ENCODE assay signal across 10 mouse cellular contexts in the genomic region with DNA sequence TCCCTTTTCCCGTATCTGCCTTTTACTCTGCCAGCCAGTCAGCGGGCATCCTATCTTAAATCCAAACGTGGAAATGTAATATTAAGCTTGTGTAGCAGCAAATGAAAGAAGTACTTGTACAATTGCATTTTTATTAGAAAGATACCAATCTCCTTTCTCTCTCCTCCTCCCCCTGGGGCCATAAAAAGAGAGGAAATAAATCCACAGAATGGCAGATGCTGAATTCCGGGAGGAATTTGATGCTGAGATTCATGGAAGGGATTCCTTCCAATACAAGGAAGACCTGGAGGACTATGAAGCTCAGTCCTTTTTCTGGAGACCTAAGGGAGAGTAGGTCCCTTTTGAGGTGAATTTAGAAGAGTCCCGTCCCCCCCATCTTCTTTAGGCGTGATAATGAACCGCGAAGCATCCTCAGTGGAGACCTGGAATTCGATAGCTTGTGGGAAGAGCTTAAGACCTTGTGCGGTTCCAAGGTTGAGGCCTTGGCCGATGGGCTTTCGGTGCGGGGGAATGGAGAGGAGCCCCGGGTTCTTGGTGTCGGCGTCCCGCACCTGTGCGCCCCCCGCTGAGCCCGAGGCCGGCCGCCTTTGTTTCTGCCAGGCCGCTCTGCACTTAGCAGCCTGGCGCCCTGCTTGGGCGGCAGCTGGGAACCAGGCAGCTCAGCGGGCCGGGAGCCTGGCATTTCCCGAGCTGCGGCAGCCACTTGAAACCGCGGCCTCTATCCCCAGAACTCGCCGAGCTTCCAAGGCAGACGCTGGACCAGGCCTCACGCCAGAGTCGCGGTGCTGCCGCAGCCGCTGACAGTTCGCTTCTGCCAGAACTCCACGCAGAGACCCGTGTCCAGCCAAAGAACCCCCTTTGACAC. TPM values are rescaled to one million over a fixed set of nuclear protein-coding genes. Genes with fewer than 3 reads are reported as not detected.
A peak's percentile ranks its signal among the peaks of the same experiment; 100 is the strongest.
DNase-seq lines count a peak whose midpoint lies in the region; ATAC-seq and TF ChIP-seq lines count a peak whose summit lies in the region.
"Had no signal": no experiment of that assay in that cellular context is flagged by ENCODE, and none has a peak within 500 bp of the region (broad histone marks: within the 10 kb centered on the region; RNA-seq: fewer than 3 reads in every experiment).

No protein-coding gene starts in this region.

- H3K4me3 ChIP-seq in hindbrain, postnatal 0 days (ENCODE audit: low read length), result peak overlapping the region; percentile 37
- H3K4me3 ChIP-seq in neural tube, embryonic 12.5 days, result peak overlapping the region; percentile 45
- H3K4me3 ChIP-seq: myocyte had no signal

- H3K9me3 ChIP-seq in hindbrain, postnatal 0 days (ENCODE audit: low read length), result no peaks in the 10 kb centered on the region
- H3K9me3 ChIP-seq in neural tube, embryonic 12.5 days, result no peaks in the 10 kb centered on the region

- TF ChIP-seq CTCF in hindbrain, postnatal 0 days (IDR thresholded peaks at IDR 0.05; ENCODE audit: low read depth), result no peak

- H3K36me3 ChIP-seq in hindbrain, postnatal 0 days (ENCODE audit: insufficient read depth, low read length), result no peaks in the 10 kb centered on the region
- H3K36me3 ChIP-seq in neural tube, embryonic 12.5 days, result peaks cover 21% of the 10 kb centered on the region

- H3K4me1 ChIP-seq in hindbrain, postnatal 0 days (ENCODE audit: insufficient read depth, low read length), result peaks cover 10% of the 10 kb centered on the region; the same call in 1 of the 2 replicates
- H3K4me1 ChIP-seq in neural tube, embryonic 12.5 days, result peaks cover 85% of the 10 kb centered on the region

- ATAC-seq in hindbrain, postnatal 0 days, result no peak
- ATAC-seq in neural tube, embryonic 12.5 days (ENCODE audit: low FRiP score, low read depth), result no peak
- ATAC-seq in inflammation-experienced regulatory T-cells, adult 6 months, result no peak

- 2% methylated on average over 41 of the region's 42 CpGs for WGBS in hindbrain, postnatal 0 days
- under 1% methylated on average over 42 of the region's 42 CpGs for WGBS in neural tube, embryonic 12.5 days

- H3K27ac ChIP-seq in hindbrain, postnatal 0 days, result peak overlapping the region; percentile 89
- H3K27ac ChIP-seq in neural tube, embryonic 12.5 days, result peak overlapping the region; percentile 100

- peak overlapping the region; percentile 93 for H3K4me2 ChIP-seq in hindbrain, postnatal 0 days (ENCODE audit: low read depth, low read length)
- H3K4me2 ChIP-seq in neural tube, embryonic 12.5 days (replicated peaks), result peak overlapping the region; percentile 99

- H3K27me3 ChIP-seq in hindbrain, postnatal 0 days (ENCODE audit: insufficient read depth, low read length), result peaks cover 43% of the 10 kb centered on the region
- H3K27me3 ChIP-seq in neural tube, embryonic 12.5 days (replicated peaks), result no peaks in the 10 kb centered on the region

- intact Hi-C loops in left cerebral cortex, postnatal 4 days (cut with DNase I), result no loop called here
- intact Hi-C loops in left cerebral cortex, postnatal 10 days (cut with DNase I), result loop anchor here (5.0 kb wide), 1 partner anchor 986 kb away; no protein-coding TSS in a partner anchor

- peak overlapping the region; percentile 67 for H3K9ac ChIP-seq in hindbrain, postnatal 0 days (replicated peaks; ENCODE audit: low read length)
- peak overlapping the region; percentile 99 for H3K9ac ChIP-seq in neural tube, embryonic 12.5 days

- peak; percentile 59 for DNase-seq in adrenal gland, adult 2 months
- no peak for DNase-seq in adrenal gland, adult 8-10 months
- peak; percentile 51 for DNase-seq in left cerebral cortex, postnatal 4 days
- no peak for DNase-seq in left cerebral cortex, postnatal 10 days (ENCODE audit: extremely low spot score in 1 of 2, low spot score in 2 of 2)
- peak; percentile 46 for DNase-seq in hindbrain, postnatal 0 days (ENCODE audit: low spot score)
- DNase-seq in layer of hippocampus, postnatal 25 days (ENCODE audit: extremely low spot score in 1 of 2, low spot score in 1 of 2), result no peak

RNA-seq across cellular contexts. Expression of gene Hoxa2, which starts 3.8 kb away (rescaled TPM):
- total RNA-seq in adrenal gland, adult 2 months (2021), result 1 to 10 TPM; 1.5 to 2.6 TPM
- polyA plus RNA-seq in adrenal gland, adult 2 months (2012; rRNA removed), result 1.1 and 1.7 TPM in 2 replicates
- total RNA-seq in adrenal gland, adult 8-10 months (2022), result 1 to 10 TPM in 3 of 4 experiments, under 1 TPM in 1; 0.80 to 3.4 (median 2.6) TPM
- total RNA-seq in left cerebral cortex, postnatal 4 days (2021), result not detected
- total RNA-seq in left cerebral cortex, postnatal 10 days (2021), result not detected
- 20.3 and 24.3 TPM in 2 replicates for total RNA-seq in hindbrain, postnatal 0 days (2014; rRNA removed)
- 16.3 and 16.5 TPM in 2 replicates for polyA plus RNA-seq in hindbrain, postnatal 0 days (2015; fragmentation: Nextera tagmentation; extraction: Ambion mirVana)
- 25.6 and 34.2 TPM in 2 replicates for polyA plus RNA-seq in neural tube, embryonic 12.5 days (2016; fragmentation: Nextera tagmentation; extraction: Ambion mirVana)
- not detected for polyA plus RNA-seq in inflammation-experienced regulatory T-cells, adult 6 months (2017; shearing (Covaris generic))
- total RNA-seq in layer of hippocampus, postnatal 25 days (2021), result not detected

RNA-seq across cellular contexts. Expression of gene 5730596B20Rik, which starts 8.9 kb away (rescaled TPM):
- under 1 TPM; 0.35 to 0.41 TPM for total RNA-seq in adrenal gland, adult 2 months (2021)
- 0.02 and 0.04 TPM in 2 replicates for polyA plus RNA-seq in adrenal gland, adult 2 months (2012; rRNA removed)
- under 1 TPM; 0.17 to 0.77 (median 0.42) TPM for total RNA-seq in adrenal gland, adult 8-10 months (2022)
- not detected for total RNA-seq in left cerebral cortex, postnatal 4 days (2021)
- not detected for total RNA-seq in left cerebral cortex, postnatal 10 days (2021)
- 1.1 and 1.2 TPM in 2 replicates for total RNA-seq in hindbrain, postnatal 0 days (2014; rRNA removed)
- polyA plus RNA-seq in hindbrain, postnatal 0 days (2015; fragmentation: Nextera tagmentation; extraction: Ambion mirVana), result 1.3 and 1.5 TPM in 2 replicates
- 6.4 and 7.0 TPM in 2 replicates for polyA plus RNA-seq in neural tube, embryonic 12.5 days (2016; fragmentation: Nextera tagmentation; extraction: Ambion mirVana)
- not detected for polyA plus RNA-seq in inflammation-experienced regulatory T-cells, adult 6 months (2017; shearing (Covaris generic))
- total RNA-seq in layer of hippocampus, postnatal 25 days (2021), result not detected
- total RNA-seq: hematopoietic stem cell, adult 5-6 weeks had no signal

RNA-seq across cellular contexts. Expression of gene Hoxa1, which starts 10.3 kb away (rescaled TPM):
- total RNA-seq in adrenal gland, adult 2 months (2021), result under 1 TPM; 0.52 to 0.86 TPM
- 0.47 and 0.68 TPM in 2 replicates for polyA plus RNA-seq in adrenal gland, adult 2 months (2012; rRNA removed)
- total RNA-seq in adrenal gland, adult 8-10 months (2022), result 1 to 10 TPM in 1 of 4 experiments, under 1 TPM in 3; 0.23 to 1.1 (median 0.83) TPM
- not detected for total RNA-seq in left cerebral cortex, postnatal 4 days (2021)
- total RNA-seq in left cerebral cortex, postnatal 10 days (2021), result not detected
- total RNA-seq in hindbrain, postnatal 0 days (2014; rRNA removed), result 1.1 and 3.7 TPM in 2 replicates
- 1.1 and 1.2 TPM in 2 replicates for polyA plus RNA-seq in hindbrain, postnatal 0 days (2015; fragmentation: Nextera tagmentation; extraction: Ambion mirVana)
- polyA plus RNA-seq in neural tube, embryonic 12.5 days (2016; fragmentation: Nextera tagmentation; extraction: Ambion mirVana), result 4.7 and 5.0 TPM in 2 replicates
- polyA plus RNA-seq in inflammation-experienced regulatory T-cells, adult 6 months (2017; shearing (Covaris generic)), result not detected
- not detected for total RNA-seq in layer of hippocampus, postnatal 25 days (2021)
- total RNA-seq: hematopoietic stem cell, adult 5-6 weeks had no signal

RNA-seq across cellular contexts. Expression of gene Hoxa4, which starts 23.1 kb away (rescaled TPM):
- total RNA-seq in adrenal gland, adult 2 months (2021), result 1 to 10 TPM; 2.2 to 6.3 TPM
- 0.99 and 4.0 TPM in 2 replicates for polyA plus RNA-seq in adrenal gland, adult 2 months (2012; rRNA removed)
- 1 to 10 TPM; 1.9 to 3.3 (median 2.7) TPM for total RNA-seq in adrenal gland, adult 8-10 months (2022)
- not detected for total RNA-seq in left cerebral cortex, postnatal 4 days (2021)
- total RNA-seq in left cerebral cortex, postnatal 10 days (2021), result not detected
- 4.8 and 7.3 TPM in 2 replicates for total RNA-seq in hindbrain, postnatal 0 days (2014; rRNA removed)
- 10.5 and 12.0 TPM in 2 replicates for polyA plus RNA-seq in hindbrain, postnatal 0 days (2015; fragmentation: Nextera tagmentation; extraction: Ambion mirVana)
- 7.1 and 9.7 TPM in 2 replicates for polyA plus RNA-seq in neural tube, embryonic 12.5 days (2016; fragmentation: Nextera tagmentation; extraction: Ambion mirVana)
- not detected for polyA plus RNA-seq in inflammation-experienced regulatory T-cells, adult 6 months (2017; shearing (Covaris generic))
- not detected for total RNA-seq in layer of hippocampus, postnatal 25 days (2021)

RNA-seq across cellular contexts. Expression of gene Hoxa5, which starts 36.0 kb away (rescaled TPM):
- total RNA-seq in adrenal gland, adult 2 months (2021), result 10 to 100 TPM; 13.6 to 22.8 TPM
- 12.9 and 16.3 TPM in 2 replicates for polyA plus RNA-seq in adrenal gland, adult 2 months (2012; rRNA removed)
- total RNA-seq in adrenal gland, adult 8-10 months (2022), result 10 to 100 TPM; 10.8 to 15.6 (median 13.3) TPM
- not detected for total RNA-seq in left cerebral cortex, postnatal 4 days (2021)
- total RNA-seq in left cerebral cortex, postnatal 10 days (2021), result not detected
- 99.2 and 108 TPM in 2 replicates for total RNA-seq in hindbrain, postnatal 0 days (2014; rRNA removed)
- 81.7 and 89.4 TPM in 2 replicates for polyA plus RNA-seq in hindbrain, postnatal 0 days (2015; fragmentation: Nextera tagmentation; extraction: Ambion mirVana)
- 72.6 and 76.1 TPM in 2 replicates for polyA plus RNA-seq in neural tube, embryonic 12.5 days (2016; fragmentation: Nextera tagmentation; extraction: Ambion mirVana)
- not detected for polyA plus RNA-seq in inflammation-experienced regulatory T-cells, adult 6 months (2017; shearing (Covaris generic))
- total RNA-seq in layer of hippocampus, postnatal 25 days (2021), result not detected

Comparison
In these comparisons a context has a peak if more than half of its experiments do, and no peak if none do; other contexts are left out.
1. DNase-seq: peak in adrenal gland, adult 2 months (single experiment), left cerebral cortex, postnatal 4 days (single experiment) and hindbrain, postnatal 0 days (single experiment); none in adrenal gland, adult 8-10 months (single experiment), left cerebral cortex, postnatal 10 days (0 of 2) and layer of hippocampus, postnatal 25 days (0 of 2).